Mouse (Mus musculus) layer of hippocampus, adult 11-12 months (tissue): ENCODE results near the gene Itga3.
A peak's percentile ranks its signal among the peaks of the same experiment; 100 is the strongest.

Experiments used
- DNase-seq: peaks from one replicate; pipeline ENCODE4 v3.0.0; 2022; ENCODE audit warnings: low spot score

Gene Itga3

GRCm38 (mm10) chr11:95071266-95071665, 5.3 kb downstream of the Itga3 start:
- no peak for DNase-seq

GRCm38 (mm10) chr11:95070140-95071107, 6.2 kb downstream of the Itga3 start:
- DNase-seq: no peak

- no peak for DNase-seq
Observed at GRCm38 (mm10) chr11:95069226-95069957, 7.2 kb downstream of the Itga3 start.

- DNase-seq: no peak
Observed at GRCm38 (mm10) chr11:95056768-95057501, 19.7 kb downstream of the Itga3 start.

- DNase-seq: no peak
Observed at GRCm38 (mm10) chr11:95053062-95053461, 23.5 kb downstream of the Itga3 start.

GRCm38 (mm10) chr11:95046980-95047680, 29.5 kb downstream of the Itga3 start:
- DNase-seq: peak; percentile 61

GRCm38 (mm10) chr11:95044185-95044870, 32.3 kb downstream of the Itga3 start:
- DNase-seq: no peak

GRCm38 (mm10) chr11:95043608-95044007, 33.0 kb downstream of the Itga3 start:
- DNase-seq: no peak

GRCm38 (mm10) chr11:95043060-95043459, 33.5 kb downstream of the Itga3 start:
- no peak for DNase-seq

- DNase-seq: peak; percentile 88
Observed at GRCm38 (mm10) chr11:95042096-95042495, 34.5 kb downstream of the Itga3 start.

GRCm38 (mm10) chr11:95041139-95041609, 35.4 kb downstream of the Itga3 start, which contains the start of gene Pdk2:
Gene Pdk2 (minus strand): TSS chr11:95041354.
- DNase-seq: peak; percentile 97

GRCm38 (mm10) chr11:95040491-95041138, 36.0 kb downstream of the Itga3 start:
- DNase-seq: peak; percentile 51

- DNase-seq: no peak
Observed at GRCm38 (mm10) chr11:95039766-95040165, 36.8 kb downstream of the Itga3 start.

- no peak for DNase-seq
Observed at GRCm38 (mm10) chr11:95038818-95039655, 37.6 kb downstream of the Itga3 start.

GRCm38 (mm10) chr11:95038156-95038817, 38.3 kb downstream of the Itga3 start:
- no peak for DNase-seq

GRCm38 (mm10) chr11:95037306-95037705, 39.3 kb downstream of the Itga3 start:
- no peak for DNase-seq

- DNase-seq: no peak
Observed at GRCm38 (mm10) chr11:95036521-95036920, 40.1 kb downstream of the Itga3 start.

GRCm38 (mm10) chr11:95034902-95035301, 41.7 kb downstream of the Itga3 start:
- no peak for DNase-seq

GRCm38 (mm10) chr11:95033617-95034016, 43.0 kb downstream of the Itga3 start:
- DNase-seq: no peak
